Comparison of ENCODE assay signal across 9 mouse cellular contexts in the genomic region with DNA sequence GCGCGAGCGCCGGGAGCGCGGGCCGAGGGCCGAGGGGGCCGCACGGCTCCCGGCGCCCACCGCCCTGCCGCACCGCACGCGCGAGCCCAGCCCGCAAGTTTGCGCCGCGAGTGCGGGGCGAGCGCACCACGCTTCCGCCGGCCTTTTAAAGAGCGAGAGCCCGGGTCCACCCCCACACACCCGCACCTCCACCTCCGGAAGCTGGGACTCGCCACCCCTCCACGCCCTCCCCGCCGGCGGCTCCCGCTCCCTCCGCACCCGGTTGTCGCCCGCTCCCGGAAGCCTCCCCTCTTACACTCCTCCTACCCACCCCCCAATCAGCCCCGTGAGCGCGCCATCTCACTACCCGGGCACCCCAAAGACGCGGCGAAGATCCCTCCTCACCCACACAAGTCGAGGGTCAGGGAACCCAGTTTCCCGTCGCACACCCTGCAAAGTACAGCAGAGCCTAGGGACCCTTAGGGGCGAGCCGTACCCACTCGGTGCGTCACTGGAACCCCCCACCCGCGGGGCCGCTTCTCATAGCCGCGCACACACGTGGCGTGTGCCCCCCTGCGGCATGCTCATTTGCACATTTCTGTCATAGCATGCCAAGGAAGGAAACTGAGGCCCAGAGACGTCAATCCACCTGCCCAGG. TPM values are rescaled to one million over a fixed set of nuclear protein-coding genes. Genes with fewer than 3 reads are reported as not detected.
DNase-seq lines count a peak whose midpoint lies in the region; ATAC-seq lines count a peak whose summit lies in the region.
"Had no signal": no experiment of that assay in that cellular context is flagged by ENCODE, and none has a peak within 500 bp of the region (broad histone marks: within the 10 kb centered on the region; RNA-seq: fewer than 3 reads in every experiment).

No protein-coding gene starts in this region.

- peaks cover 98% of the 10 kb centered on the region for H3K27me3 ChIP-seq in heart, embryonic 12.5 days (replicated peaks)
- peaks cover 98% of the 10 kb centered on the region for H3K27me3 ChIP-seq in embryonic facial prominence, embryonic 10.5 days (replicated peaks; ENCODE audit: low read depth, poor library complexity, severe bottlenecking)
- H3K27me3 ChIP-seq in limb, embryonic 11.5 days (ENCODE audit: control insufficient read depth, insufficient read depth, low read length), result peaks cover 64% of the 10 kb centered on the region

- H3K36me3 ChIP-seq in heart, embryonic 12.5 days, result no peaks in the 10 kb centered on the region
- H3K36me3 ChIP-seq in embryonic facial prominence, embryonic 10.5 days (replicated peaks), result no peaks in the 10 kb centered on the region
- H3K36me3 ChIP-seq in limb, embryonic 11.5 days (ENCODE audit: control insufficient read depth, insufficient read depth, low read length), result no peaks in the 10 kb centered on the region

- no peak for ATAC-seq in heart, embryonic 12.5 days (ENCODE audit: insufficient number of reproducible peaks, low FRiP score)
- ATAC-seq in CD4-positive, CD25-positive, alpha-beta regulatory T cell, adult 4 months, result peak; percentile 58
- ATAC-seq in limb, embryonic 11.5 days (ENCODE audit: insufficient number of reproducible peaks, low FRiP score, low TSS enrichment, low read depth), result no peak

- no peaks in the 10 kb centered on the region for H3K9me3 ChIP-seq in heart, embryonic 12.5 days (replicated peaks)
- no peaks in the 10 kb centered on the region for H3K9me3 ChIP-seq in embryonic facial prominence, embryonic 10.5 days
- H3K9me3 ChIP-seq in limb, embryonic 11.5 days (ENCODE audit: control insufficient read depth, low read length), result no peaks in the 10 kb centered on the region

- no peak for DNase-seq in heart, postnatal 14 days
- no peak for DNase-seq in embryonic facial prominence, embryonic 10.5 days (ENCODE audit: low spot score)
- no peak for DNase-seq in limb, embryonic 11.5 days (ENCODE audit: low spot score)
- peak; percentile 41 for DNase-seq in right cerebral cortex, postnatal 25 days
- DNase-seq in spleen, postnatal 4 days (ENCODE audit: low spot score in 2 of 2), result no peak
- DNase-seq in lung, postnatal 14 days, result no peak

- intact Hi-C loops in heart, postnatal 14 days (cut with DNase I), result loop anchor here (10.0 kb wide), 1 partner anchor 379 kb away; a partner anchor contains a TSS

- H3K4me1 ChIP-seq in heart, embryonic 12.5 days (replicated peaks), result peaks cover 24% of the 10 kb centered on the region
- peaks cover 59% of the 10 kb centered on the region for H3K4me1 ChIP-seq in embryonic facial prominence, embryonic 10.5 days
- H3K4me1 ChIP-seq in limb, embryonic 11.5 days (ENCODE audit: control insufficient read depth, insufficient read depth, low read length), result peaks cover 11% of the 10 kb centered on the region

- 2% methylated on average over 40 of the region's 66 CpGs for WGBS in heart, embryonic 12.5 days
- WGBS in embryonic facial prominence, embryonic 10.5 days, result under 1% methylated on average over 66 of the region's 66 CpGs
- WGBS in limb, embryonic 11.5 days, result under 1% methylated on average over 52 of the region's 66 CpGs

- no peak overlapping the region for H3K27ac ChIP-seq in heart, embryonic 12.5 days (ENCODE audit: poor library complexity, severe bottlenecking)
- H3K27ac ChIP-seq in embryonic facial prominence, embryonic 10.5 days (replicated peaks), result peak overlapping the region; percentile 51; the same call in 1 of the 2 replicates
- H3K27ac ChIP-seq in limb, embryonic 11.5 days (replicated peaks; ENCODE audit: low read depth, low read length), result no peak overlapping the region

- peak overlapping the region; percentile 69 for H3K4me3 ChIP-seq in heart, embryonic 12.5 days
- H3K4me3 ChIP-seq in embryonic facial prominence, embryonic 10.5 days, result peak overlapping the region; percentile 67
- peak overlapping the region; percentile 44 for H3K4me3 ChIP-seq in limb, embryonic 11.5 days (ENCODE audit: low read depth, low read length)

- H3K4me2 ChIP-seq in heart, embryonic 12.5 days, result peak overlapping the region; percentile 100
- peak overlapping the region; percentile 99 for H3K4me2 ChIP-seq in limb, embryonic 11.5 days (ENCODE audit: low read depth, severe bottlenecking)

- peak overlapping the region; percentile 69 for H3K9ac ChIP-seq in heart, embryonic 12.5 days
- H3K9ac ChIP-seq in limb, embryonic 11.5 days (ENCODE audit: low read length), result peak overlapping the region; percentile 53

RNA-seq across cellular contexts. Expression of a gene that starts 7.8 kb away (rescaled TPM):
- 0.08 and 0.10 TPM in 2 replicates for polyA plus RNA-seq in heart, embryonic 12.5 days (2016; fragmentation: Nextera tagmentation; extraction: Ambion mirVana)
- total RNA-seq in heart, postnatal 14 days (2021), result under 1 TPM; 0.15 to 0.19 TPM
- not detected for polyA plus RNA-seq in CD4-positive, CD25-positive, alpha-beta regulatory T cell, adult 4 months (2017; shearing (Covaris generic))
- polyA plus RNA-seq in embryonic facial prominence, embryonic 10.5 days (2016; fragmentation: Nextera tagmentation; extraction: Ambion mirVana), result 0.96 and 1.3 TPM in 2 replicates
- 0.21 and 0.23 TPM in 2 replicates for polyA plus RNA-seq in limb, embryonic 11.5 days (2014; fragmentation: Nextera tagmentation; extraction: Ambion mirVana)
- total RNA-seq: CH12.LX had no signal

RNA-seq across cellular contexts. Expression of a gene that starts 42.9 kb away (rescaled TPM):
- 188 and 194 TPM in 2 replicates for polyA plus RNA-seq in heart, embryonic 12.5 days (2016; fragmentation: Nextera tagmentation; extraction: Ambion mirVana)
- total RNA-seq in heart, postnatal 14 days (2021), result 10 to 100 TPM; 37.1 to 38.2 TPM
- 10 to 100 TPM; 82.7 to 84.0 TPM for polyA plus RNA-seq in CD4-positive, CD25-positive, alpha-beta regulatory T cell, adult 4 months (2017; shearing (Covaris generic))
- polyA plus RNA-seq in embryonic facial prominence, embryonic 10.5 days (2016; fragmentation: Nextera tagmentation; extraction: Ambion mirVana), result 819 and 896 TPM in 2 replicates
- polyA plus RNA-seq in limb, embryonic 11.5 days (2014; fragmentation: Nextera tagmentation; extraction: Ambion mirVana), result 653 and 658 TPM in 2 replicates

RNA-seq across cellular contexts. Expression of a gene that starts 52.2 kb away (rescaled TPM):
- polyA plus RNA-seq in heart, embryonic 12.5 days (2016; fragmentation: Nextera tagmentation; extraction: Ambion mirVana), result 13.2 and 14.9 TPM in 2 replicates
- 10 to 100 TPM in 1 of 2 experiments, 1 to 10 TPM in 1; 10.0 to 10.4 TPM for total RNA-seq in heart, postnatal 14 days (2021)
- polyA plus RNA-seq in CD4-positive, CD25-positive, alpha-beta regulatory T cell, adult 4 months (2017; shearing (Covaris generic)), result 100 to 1,000 TPM; 106 to 112 TPM
- polyA plus RNA-seq in embryonic facial prominence, embryonic 10.5 days (2016; fragmentation: Nextera tagmentation; extraction: Ambion mirVana), result 12.1 and 15.9 TPM in 2 replicates
- 11.0 and 11.4 TPM in 2 replicates for polyA plus RNA-seq in limb, embryonic 11.5 days (2014; fragmentation: Nextera tagmentation; extraction: Ambion mirVana)
